Mouse (Mus musculus) adipocyte (in vitro differentiated cells): ENCODE results near the gene Tnfaip1.
A peak's percentile ranks its signal among the peaks of the same experiment; 100 is the strongest.
"Not testable (repeated sequence)": the region's sequence is repeated elsewhere in the genome, so short reads cannot be mapped to it uniquely, and the experiment has no call there.

Experiments
- DNase-seq: peaks from one replicate; pipeline ENCODE4 v3.0.0-alpha.2; 2016; ENCODE audit warnings: low spot score

Gene Tnfaip1

GRCm38 (mm10) chr11:78536080-78536689 is at the start of gene Tnfaip1, which contains the start of gene Ift20:
Gene Tnfaip1 (minus strand): TSS chr11:78536332.
Gene Ift20 (plus strand): TSS chr11:78536361.
- DNase-seq, result peak; percentile 99

DNA sequence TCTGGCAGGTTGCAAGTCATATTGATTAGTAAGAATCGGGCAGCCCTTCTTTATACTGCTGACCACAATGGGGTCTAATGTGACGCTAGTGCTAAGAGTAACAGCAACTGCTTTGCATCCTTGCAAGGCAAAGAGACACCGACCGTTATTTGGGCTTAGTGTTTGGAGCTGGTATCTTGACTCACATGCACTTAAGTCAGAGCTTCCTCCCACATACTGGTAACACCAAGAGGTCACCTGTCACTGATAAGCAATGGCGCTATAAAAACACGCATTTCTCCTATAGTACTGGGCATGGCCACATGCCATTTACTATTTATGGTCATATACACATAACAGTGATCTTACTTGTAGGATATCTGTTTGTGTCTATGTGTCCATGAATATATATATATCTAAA is 46.7 kb upstream of the Tnfaip1 start:
- DNase-seq, result no peak

- peak; percentile 38 for DNase-seq
These were observed 38.8 kb upstream of the Tnfaip1 start for GRCm38 (mm10) chr11:78574975-78575374.

DNA sequence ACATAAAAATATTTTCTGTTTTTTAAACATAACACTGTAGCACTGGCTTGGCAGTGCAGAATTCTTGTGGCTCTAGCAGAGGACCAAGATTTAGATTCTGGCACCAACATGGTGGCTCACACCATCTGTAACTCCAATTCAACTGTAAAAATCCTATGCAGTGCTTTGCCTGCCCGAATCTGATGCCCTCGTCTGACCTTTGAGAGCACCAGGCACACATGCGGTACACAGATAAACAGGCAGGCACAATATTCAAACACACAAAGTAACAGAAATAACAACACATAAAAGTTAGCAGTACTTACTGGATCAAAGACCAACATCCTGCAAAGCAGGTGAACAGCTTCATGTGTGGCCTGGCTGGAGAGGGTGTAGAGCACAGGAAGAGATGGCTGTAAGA is 38.4 kb upstream of the Tnfaip1 start:
- DNase-seq, result no peak

DNA sequence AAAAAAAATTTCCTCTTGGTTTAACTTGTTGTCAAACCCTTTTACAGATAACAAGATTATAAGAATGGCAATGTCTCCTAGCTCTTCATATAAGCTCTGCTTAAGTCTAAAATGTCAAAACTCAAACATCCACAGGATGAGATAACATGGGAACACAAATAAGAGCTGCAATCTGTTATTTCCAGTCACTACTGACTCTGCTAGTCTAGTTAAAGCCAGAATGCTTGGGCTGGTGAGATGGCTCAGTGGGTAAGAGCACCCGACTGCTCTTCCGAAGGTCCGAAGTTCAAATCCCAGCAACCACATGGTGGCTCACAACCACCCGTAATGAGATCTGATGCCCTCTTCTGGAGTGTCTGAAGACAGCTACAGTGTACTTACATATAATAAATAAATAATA is 37.9 kb upstream of the Tnfaip1 start:
- DNase-seq, result not testable (repeated sequence)

GRCm38 (mm10) chr11:78571854-78572253 is 35.7 kb upstream of the Tnfaip1 start:
- no peak for DNase-seq

- no peak for DNase-seq
These were observed 35.3 kb upstream of the Tnfaip1 start for GRCm38 (mm10) chr11:78571441-78571840.

DNA sequence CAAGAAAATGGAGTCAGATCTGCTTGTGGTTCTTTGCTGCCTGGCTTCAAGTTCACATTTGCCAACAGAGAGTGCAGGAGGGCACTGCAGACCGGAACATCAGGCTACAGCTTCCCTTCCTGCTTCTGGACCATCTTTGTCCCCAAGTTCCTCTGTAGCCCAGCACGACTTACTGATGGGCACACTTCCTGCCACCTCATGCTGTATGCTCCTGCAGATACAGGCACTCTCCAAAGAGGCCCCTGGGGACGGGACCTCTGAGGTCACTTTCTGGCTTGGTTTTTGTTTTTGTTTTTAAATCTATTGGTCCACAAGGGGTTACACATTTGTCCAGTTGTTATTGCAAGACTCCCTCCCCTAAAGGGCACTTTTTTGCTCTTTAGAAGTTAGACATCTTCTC is 33.7 kb upstream of the Tnfaip1 start:
- no peak for DNase-seq

DNA sequence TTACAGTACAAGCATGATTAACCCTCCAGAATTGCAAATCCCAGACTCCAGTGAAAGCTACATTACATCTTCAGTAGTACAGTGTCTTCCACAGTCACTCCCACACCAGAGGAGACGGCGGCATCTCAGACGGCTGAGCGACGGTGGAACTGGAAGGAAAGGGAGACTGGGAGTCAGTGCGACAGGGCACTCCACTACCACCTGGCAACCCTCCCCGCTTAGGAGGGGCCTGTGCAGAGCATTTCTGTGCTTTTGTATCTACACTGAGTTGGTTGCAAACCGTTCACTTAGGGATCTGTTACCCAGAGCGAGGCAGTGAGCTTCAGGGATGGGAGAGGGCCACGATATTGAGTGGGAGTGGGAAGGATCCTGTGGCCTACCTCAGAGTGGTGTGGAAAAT is 32.7 kb upstream of the Tnfaip1 start:
- no peak for DNase-seq

- no peak for DNase-seq
These were observed 31.5 kb upstream of the Tnfaip1 start for GRCm38 (mm10) chr11:78567614-78568013.

GRCm38 (mm10) chr11:78566775-78567174 is 30.6 kb upstream of the Tnfaip1 start:
- no peak for DNase-seq

DNA sequence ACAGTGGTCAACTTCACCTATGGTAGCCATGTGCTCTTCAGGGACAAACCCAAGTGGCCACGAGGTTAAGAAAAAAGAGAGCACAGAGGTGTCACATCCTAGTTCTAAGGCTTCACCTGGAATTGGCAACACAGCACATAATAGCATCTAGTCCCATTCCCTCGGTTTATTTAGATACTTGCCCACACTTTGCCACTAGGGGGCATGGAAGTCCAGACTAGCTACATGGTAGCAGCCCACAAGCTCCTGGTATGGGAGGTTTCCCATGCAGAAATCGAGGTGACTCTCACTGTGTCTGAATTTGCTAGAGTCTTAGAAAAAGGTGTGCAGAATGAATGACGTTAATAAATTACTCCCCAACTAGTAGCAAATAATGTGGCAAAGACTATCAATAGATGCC is 24.3 kb upstream of the Tnfaip1 start:
- DNase-seq, result peak; percentile 80

DNA sequence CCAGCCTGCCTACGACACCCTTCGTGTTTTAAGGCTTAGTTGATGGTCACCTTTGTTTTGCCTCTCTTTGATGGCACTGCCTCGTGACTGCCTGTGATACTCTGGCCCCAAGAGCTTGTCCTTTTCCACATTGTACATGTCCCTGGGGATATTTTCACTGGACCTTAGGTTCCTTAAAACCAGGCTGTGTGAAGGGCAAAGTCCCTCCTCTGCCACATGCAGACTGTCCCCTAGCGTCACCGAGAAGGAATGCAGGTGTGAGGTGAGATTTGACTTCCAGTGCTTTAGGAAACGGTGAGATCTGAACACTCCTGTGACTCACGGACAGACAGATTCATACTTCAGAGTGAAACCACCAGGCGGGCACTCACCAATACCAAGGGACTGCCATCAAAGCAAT is 21.1 kb upstream of the Tnfaip1 start:
- no peak for DNase-seq

GRCm38 (mm10) chr11:78556070-78556469 is 19.9 kb upstream of the Tnfaip1 start:
- no peak for DNase-seq

GRCm38 (mm10) chr11:78555623-78556022 is 19.5 kb upstream of the Tnfaip1 start:
- DNase-seq, result no peak

DNA sequence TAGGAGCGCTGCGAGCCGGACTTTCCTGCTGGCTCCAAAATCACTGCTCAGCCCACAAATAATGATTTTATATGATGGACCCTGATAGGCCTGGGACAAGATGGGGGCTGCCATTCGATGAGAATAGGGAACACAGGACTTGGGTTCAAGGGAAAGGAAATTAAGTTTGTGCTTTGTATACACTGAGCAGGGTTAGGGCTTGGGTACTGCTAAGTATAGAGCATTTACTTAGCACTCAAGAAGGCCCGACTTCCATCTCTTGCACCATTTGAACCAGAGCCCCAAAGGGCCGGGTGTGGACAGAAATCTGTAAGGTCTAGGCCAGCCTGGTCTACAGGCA is 14.9 kb upstream of the Tnfaip1 start:
- DNase-seq, result no peak

GRCm38 (mm10) chr11:78550168-78551058 is 14.3 kb upstream of the Tnfaip1 start, which contains the start of gene Tmem97:
Gene Tmem97 (minus strand): TSS chr11:78550777.
- peak; percentile 97 for DNase-seq

DNA sequence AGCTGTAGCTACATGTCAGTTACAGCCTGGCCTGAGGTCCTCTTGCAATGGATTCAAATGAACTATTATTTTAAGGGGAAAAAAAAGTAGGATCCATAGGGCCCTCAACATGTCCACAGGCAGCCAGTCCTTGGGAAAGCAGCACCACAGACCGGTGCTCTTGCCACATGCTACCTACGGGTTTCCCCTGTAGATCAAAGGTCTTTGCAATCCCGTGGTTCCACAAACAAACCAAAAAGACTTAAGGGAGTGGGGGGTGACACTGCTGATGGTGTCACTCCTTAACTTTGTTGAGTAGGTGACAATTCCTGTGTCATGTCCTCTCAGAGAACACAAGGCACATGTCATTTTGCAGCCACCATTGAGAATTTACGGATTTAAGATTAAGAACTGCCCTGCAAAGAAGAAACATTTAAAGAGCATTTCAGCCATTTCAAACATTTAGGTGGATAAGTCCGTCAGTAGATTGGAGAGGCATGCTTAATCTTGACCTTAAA is 13.4 kb upstream of the Tnfaip1 start:
- peak; percentile 37 for DNase-seq

DNA sequence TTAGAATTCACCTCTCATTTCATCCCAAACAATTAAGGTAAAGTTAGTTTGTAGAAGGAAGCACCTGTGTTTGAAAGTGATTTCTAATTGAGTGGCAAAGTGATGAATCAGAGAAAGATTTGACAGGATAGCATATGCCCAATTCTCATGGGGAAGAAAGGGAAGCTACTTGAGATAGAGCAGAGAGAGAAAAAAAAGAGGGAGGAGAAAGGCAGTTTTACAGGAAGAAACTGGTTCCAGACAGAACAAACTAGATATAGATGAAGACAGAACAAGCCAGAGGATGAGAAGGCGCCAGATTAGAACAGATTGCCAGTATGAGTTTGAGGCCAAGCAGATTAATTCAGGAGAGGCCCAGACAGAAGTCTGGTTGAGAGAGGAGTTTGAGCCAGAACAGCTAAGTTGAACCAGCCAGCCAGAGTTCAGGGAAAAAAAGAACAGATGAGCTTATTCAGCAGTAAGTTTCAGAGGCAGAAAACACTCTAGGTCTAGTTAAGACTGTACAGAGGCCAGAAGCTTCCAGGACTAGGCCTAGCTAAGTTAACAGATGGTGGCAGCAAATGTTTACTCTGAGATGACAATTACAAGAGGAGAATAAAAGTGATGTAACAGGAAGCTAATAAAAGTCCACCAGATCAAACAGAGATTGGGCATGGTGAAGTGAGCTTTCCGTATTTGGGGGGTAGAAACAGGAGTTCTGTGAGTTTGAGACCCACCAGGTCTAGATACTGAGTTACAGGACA is 11.8 kb upstream of the Tnfaip1 start:
- peak; percentile 45 for DNase-seq

GRCm38 (mm10) chr11:78545181-78545580 is 9.0 kb upstream of the Tnfaip1 start:
- DNase-seq, result no peak

GRCm38 (mm10) chr11:78544449-78545111 is 8.4 kb upstream of the Tnfaip1 start:
- no peak for DNase-seq

GRCm38 (mm10) chr11:78540358-78540757 is 4.2 kb upstream of the Tnfaip1 start:
- DNase-seq, result no peak
